Mouse (Mus musculus) heart, postnatal 0 days (tissue): Measurements from ENCODE around the gene 6430571L13Rik.

ENCODE experiments used
- CTCF ChIP-seq: IDR thresholded peaks from 2 replicates; pipeline ENCODE4 v1.5.1; 2016; ENCODE audit warnings: antibody characterized with exemption, control low read depth, low read depth
- EP300 ChIP-seq: IDR thresholded peaks from 2 replicates; pipeline ENCODE4 v1.6.1; 2016; ENCODE audit warnings: antibody characterized with exemption, low read depth

- TF ChIP-seq CTCF (no peak), EP300 (no peak)
Measured at GRCm38 (mm10) chr9:107370106-107370463, 29.7 kb downstream of the 6430571L13Rik start.
